Mouse (Mus musculus) embryonic facial prominence, embryonic 10.5 days (tissue): ENCODE measurements around the gene Grk6. TPM values are rescaled to one million over a fixed set of nuclear protein-coding genes. Genes with fewer than 3 reads are reported as not detected.

Experiments
- DNase-seq: peaks from one replicate; pipeline ENCODE4 v3.0.0-alpha.2; 2017; ENCODE audit warnings: low spot score
- H3K27ac ChIP-seq: fragments of 300-500 bp; sonication (generic); replicated peaks from 2 replicates; pipeline ENCODE4 v1.5.1; 2016; ENCODE audit warnings: mild to moderate bottlenecking
- H3K27me3 ChIP-seq: fragments of 300-500 bp; sonication (generic); replicated peaks from 2 replicates; pipeline ENCODE4 v1.6.1; 2016; ENCODE audit warnings: low read depth, mild to moderate bottlenecking; ENCODE audit not compliant: poor library complexity, severe bottlenecking
- H3K36me3 ChIP-seq: fragments of 300-500 bp; sonication (generic); replicated peaks from 2 replicates; pipeline ENCODE4 v1.6.1; 2016; ENCODE audit warnings: mild to moderate bottlenecking, moderate library complexity
- H3K4me1 ChIP-seq: fragments of 300-500 bp; sonication (generic); 2 replicates; pipeline ENCODE4 v1.6.1; 2016
- H3K4me3 ChIP-seq: fragments of 300-500 bp; sonication (generic); 2 replicates; pipeline ENCODE4 v1.5.1; 2016; ENCODE audit warnings: mild to moderate bottlenecking, moderate library complexity
- H3K9me3 ChIP-seq: fragments of 300-500 bp; sonication (generic); 2 replicates; pipeline ENCODE4 v1.6.1; 2016; ENCODE audit warnings: mild to moderate bottlenecking
- WGBS: fragments of 180-500 bp; shearing (Covaris S2); methylation state at CpG from one replicate; pipeline ENCODE4 v1.1.7; 2016; 5-methylcytosine and 5-hydroxymethylcytosine counted together
- polyA plus RNA-seq: library from polyadenylated mRNA; unstranded; fragments of >200 nt; fragmentation: Nextera tagmentation; extraction: Ambion mirVana; gene quantifications from 2 replicates; pipeline ENCODE4 v1.2.1, GENCODE M21; 2016

The Grk6 gene
- 65.2 and 65.6 TPM in 2 replicates for polyA plus RNA-seq

- peak; percentile 100 for DNase-seq
- no peaks in the 10 kb centered on the region for H3K27me3 ChIP-seq
- no peaks in the 10 kb centered on the region for H3K9me3 ChIP-seq
- WGBS, result under 1% methylated on average over 35 of the region's 35 CpGs
- H3K4me3 ChIP-seq, result peak within 1 kb of the TSS; percentile 87
- H3K27ac ChIP-seq, result peak within 1 kb of the TSS; percentile 97
- H3K4me1 ChIP-seq, result peaks cover 40% of the 10 kb centered on the region
- H3K36me3 ChIP-seq, result peaks cover 21% of the 10 kb centered on the region
Observed at GRCm38 (mm10) chr13:55444937-55445315, at the start of gene Grk6. Gene Grk6, plus strand, starts transcription at chr13:55445072.

GRCm38 (mm10) chr13:55398088-55398487 lies 46.8 kb upstream of the Grk6 start, which contains the start of gene Slc34a1:
Gene Slc34a1, plus strand, starts transcription at chr13:55398187.
- Histone ChIP-seq H3K27me3 (peaks cover 19% of the 10 kb centered on the region; the same call in 1 of the 2 replicates), H3K36me3 (no peaks in the 10 kb centered on the region), H3K9me3 (no peaks in the 10 kb centered on the region), H3K4me3 (no peak within 1 kb of the TSS), H3K4me1 (peaks cover 8% of the 10 kb centered on the region), H3K27ac (no peak within 1 kb of the TSS)
- no peak for DNase-seq
- 89% methylated on average over 1 of the region's 1 CpGs for WGBS

- peaks cover 16% of the 10 kb centered on the region for H3K4me1 ChIP-seq
- no peaks in the 10 kb centered on the region for H3K9me3 ChIP-seq
- WGBS, result 64% methylated on average over 5 of the region's 5 CpGs
- no peaks in the 10 kb centered on the region for H3K36me3 ChIP-seq
- H3K27me3 ChIP-seq, result peaks cover 27% of the 10 kb centered on the region
- DNase-seq, result no peak
- no peak overlapping the region for H3K4me3 ChIP-seq
- no peak overlapping the region for H3K27ac ChIP-seq
Observed at GRCm38 (mm10) chr13:55399300-55400038, 45.4 kb upstream of the Grk6 start.

- Histone ChIP-seq H3K4me3 (no peak overlapping the region), H3K36me3 (no peaks in the 10 kb centered on the region), H3K4me1 (peaks cover 16% of the 10 kb centered on the region), H3K27ac (no peak overlapping the region), H3K9me3 (no peaks in the 10 kb centered on the region), H3K27me3 (peaks cover 31% of the 10 kb centered on the region)
- 84% methylated on average over 1 of the region's 1 CpGs for WGBS
- DNase-seq, result no peak
Observed at GRCm38 (mm10) chr13:55400039-55400346, 44.9 kb upstream of the Grk6 start.

GRCm38 (mm10) chr13:55403266-55403665 lies 41.6 kb upstream of the Grk6 start:
- 82% methylated on average over 7 of the region's 7 CpGs for WGBS
- Histone ChIP-seq H3K9me3 (no peaks in the 10 kb centered on the region), H3K27me3 (peaks cover 41% of the 10 kb centered on the region), H3K4me3 (no peak overlapping the region), H3K4me1 (peaks cover 21% of the 10 kb centered on the region), H3K27ac (no peak overlapping the region), H3K36me3 (no peaks in the 10 kb centered on the region)
- DNase-seq, result no peak

- no peak overlapping the region for H3K27ac ChIP-seq
- H3K9me3 ChIP-seq, result no peaks in the 10 kb centered on the region
- H3K36me3 ChIP-seq, result no peaks in the 10 kb centered on the region
- WGBS, result 75% methylated on average over 15 of the region's 15 CpGs
- no peak overlapping the region for H3K4me3 ChIP-seq
- peaks cover 17% of the 10 kb centered on the region for H3K4me1 ChIP-seq
- no peak for DNase-seq
- peaks cover 37% of the 10 kb centered on the region for H3K27me3 ChIP-seq
Observed at GRCm38 (mm10) chr13:55403935-55404852, 40.7 kb upstream of the Grk6 start.

- H3K4me1 ChIP-seq, result peaks cover 17% of the 10 kb centered on the region
- 16% methylated on average over 11 of the region's 11 CpGs for WGBS
- peak overlapping the region; percentile 88 for H3K27ac ChIP-seq
- H3K27me3 ChIP-seq, result peaks cover 35% of the 10 kb centered on the region
- DNase-seq, result peak; percentile 87
- H3K9me3 ChIP-seq, result no peaks in the 10 kb centered on the region
- peak overlapping the region; percentile 33; the same call in 1 of the 2 replicates for H3K4me3 ChIP-seq
- no peaks in the 10 kb centered on the region for H3K36me3 ChIP-seq
Observed at GRCm38 (mm10) chr13:55404853-55405782, 39.8 kb upstream of the Grk6 start.

- Histone ChIP-seq H3K9me3 (no peaks in the 10 kb centered on the region), H3K27ac (peak overlapping the region; percentile 88), H3K36me3 (no peaks in the 10 kb centered on the region), H3K4me1 (peaks cover 17% of the 10 kb centered on the region), H3K4me3 (peak overlapping the region; percentile 25; the same call in 1 of the 2 replicates), H3K27me3 (peaks cover 31% of the 10 kb centered on the region)
- WGBS, result 60% methylated on average over 13 of the region's 13 CpGs
- no peak for DNase-seq
Observed at GRCm38 (mm10) chr13:55405783-55406390, 39.0 kb upstream of the Grk6 start.

- H3K27me3 ChIP-seq, result peaks cover 36% of the 10 kb centered on the region
- H3K4me1 ChIP-seq, result peaks cover 17% of the 10 kb centered on the region
- no peak overlapping the region for H3K4me3 ChIP-seq
- 83% methylated on average over 4 of the region's 4 CpGs for WGBS
- DNase-seq, result no peak
- no peaks in the 10 kb centered on the region for H3K36me3 ChIP-seq
- H3K27ac ChIP-seq, result no peak overlapping the region
- H3K9me3 ChIP-seq, result no peaks in the 10 kb centered on the region
Observed at GRCm38 (mm10) chr13:55407341-55407740, 37.5 kb upstream of the Grk6 start.

GRCm38 (mm10) chr13:55408546-55409120 lies 36.2 kb upstream of the Grk6 start:
- 86% methylated on average over 19 of the region's 19 CpGs for WGBS
- peaks cover 48% of the 10 kb centered on the region for H3K27me3 ChIP-seq
- DNase-seq, result no peak
- H3K4me3 ChIP-seq, result no peak overlapping the region
- H3K4me1 ChIP-seq, result peaks cover 13% of the 10 kb centered on the region
- H3K9me3 ChIP-seq, result no peaks in the 10 kb centered on the region
- H3K36me3 ChIP-seq, result no peaks in the 10 kb centered on the region
- H3K27ac ChIP-seq, result no peak overlapping the region

- 79% methylated on average over 7 of the region's 7 CpGs for WGBS
- Histone ChIP-seq H3K4me1 (peaks cover 10% of the 10 kb centered on the region), H3K27ac (no peak overlapping the region), H3K36me3 (no peaks in the 10 kb centered on the region), H3K4me3 (no peak overlapping the region), H3K27me3 (peaks cover 50% of the 10 kb centered on the region), H3K9me3 (no peaks in the 10 kb centered on the region)
- no peak for DNase-seq
Observed at GRCm38 (mm10) chr13:55411826-55412225, 33.0 kb upstream of the Grk6 start.
